Mouse (Mus musculus) MEL (cell line): ENCODE measurements around the gene Tprg. TPM values are rescaled to one million over a fixed set of nuclear protein-coding genes. Genes with fewer than 3 reads are reported as not detected.

Source experiments
- DNase-seq: peaks from one replicate; pipeline ENCODE4 v3.0.0; 2011; ENCODE audit warnings: low read depth, low spot score
- H3K27ac ChIP-seq: 2 replicates; pipeline ENCODE4 v1.5.1; 2012; ENCODE audit warnings: low read depth, mild to moderate bottlenecking, control low read depth, low read length, moderate library complexity; ENCODE audit not compliant: control insufficient read depth
- H3K27me3 ChIP-seq, 2 experiments: fragments of 150-350 bp in 1 of 2; sonication (generic) in 1 of 2; 2 replicates each; pipeline ENCODE4 v1.6.1; 2012; ENCODE audit warnings: low read length in 2 of 2, mild to moderate bottlenecking in 2 of 2, improper control_type of control experiment in 1 of 2, moderate library complexity in 1 of 2; ENCODE audit not compliant: insufficient read depth in 2 of 2, control insufficient read depth in 1 of 2
- H3K36me3 ChIP-seq, 2 experiments: 2 replicates each; pipeline ENCODE4 v1.6.1; 2012 to 2014; ENCODE audit warnings: low read length in 2 of 2, improper control_type of control experiment in 1 of 2, inconsistent platforms in 1 of 2, mild to moderate bottlenecking in 1 of 2; ENCODE audit not compliant: insufficient read depth in 2 of 2, control insufficient read depth in 1 of 2
- H3K4me1 ChIP-seq, 2 experiments: fragments of 150-350 bp in 1 of 2; sonication (generic) in 1 of 2; 2 replicates each; pipeline ENCODE4 v1.6.1; 2012; ENCODE audit warnings: low read length in 2 of 2, improper control_type of control experiment in 1 of 2, mild to moderate bottlenecking in 1 of 2; ENCODE audit not compliant: insufficient read depth in 2 of 2, control insufficient read depth in 1 of 2
- H3K4me3 ChIP-seq, 2 experiments: fragments of 150-350 bp in 1 of 2; sonication (generic) in 1 of 2; 2 replicates each; pipeline ENCODE4 v1.5.1; 2012; ENCODE audit warnings: low read depth in 2 of 2, low read length in 2 of 2, mild to moderate bottlenecking in 2 of 2, moderate library complexity in 2 of 2, control low read depth in 1 of 2, improper control_type of control experiment in 1 of 2; ENCODE audit not compliant: control insufficient read depth in 1 of 2, insufficient read depth in 1 of 2
- H3K79me2 ChIP-seq: 2 replicates; pipeline ENCODE4 v1.6.1; 2012; ENCODE audit warnings: mild to moderate bottlenecking, low read length, moderate library complexity; ENCODE audit not compliant: control insufficient read depth, poor library complexity, insufficient read depth
- H3K9ac ChIP-seq: 2 replicates; pipeline ENCODE4 v1.6.1; 2012; ENCODE audit warnings: low read depth, mild to moderate bottlenecking, control low read depth, low read length, moderate library complexity; ENCODE audit not compliant: control insufficient read depth, poor library complexity, severe bottlenecking
- H3K9me3 ChIP-seq: fragments of 150-350 bp; sonication (generic); replicated peaks from 2 replicates; pipeline ENCODE4 v1.6.1; 2012; ENCODE audit warnings: mild to moderate bottlenecking, low read length, improper control_type of control experiment, moderate library complexity; ENCODE audit not compliant: insufficient read depth
- CHD1 ChIP-seq: IDR thresholded peaks from 2 replicates; pipeline ENCODE4 v1.6.1; 2012; ENCODE audit warnings: low read depth, mild to moderate bottlenecking, inconsistent platforms, low read length, improper control_type of control experiment
- CHD2 ChIP-seq: IDR thresholded peaks from 2 replicates; pipeline ENCODE4 v1.6.1; 2011; ENCODE audit warnings: low read length, improper control_type of control experiment
- E2F4 ChIP-seq: IDR thresholded peaks from 2 replicates; pipeline ENCODE4 v1.6.1; 2011; ENCODE audit warnings: low read depth, low read length, improper control_type of control experiment, borderline replicate concordance
- ELF1 ChIP-seq: IDR thresholded peaks from 2 replicates; pipeline ENCODE4 v1.6.1; 2014; ENCODE audit warnings: low read depth, mild to moderate bottlenecking, inconsistent platforms, low read length, improper control_type of control experiment, moderate library complexity
- EP300 ChIP-seq, 2 experiments: IDR thresholded peaks; 2 replicates each; pipeline ENCODE4 v1.6.1; 2011; ENCODE audit warnings: improper control_type of control experiment in 2 of 2, low read length in 2 of 2, low read depth in 1 of 2, mild to moderate bottlenecking in 1 of 2
- GABPA ChIP-seq: IDR thresholded peaks from 2 replicates; pipeline ENCODE4 v1.6.1; 2012; ENCODE audit warnings: low read depth, mild to moderate bottlenecking, inconsistent platforms, low read length, improper control_type of control experiment, moderate library complexity
- HCFC1 ChIP-seq: IDR thresholded peaks from 2 replicates; pipeline ENCODE4 v1.6.1; 2012; ENCODE audit warnings: low read depth, mild to moderate bottlenecking, inconsistent platforms, low read length, improper control_type of control experiment, moderate library complexity
- JUND ChIP-seq: IDR thresholded peaks from 2 replicates; pipeline ENCODE4 v1.6.1; 2011; ENCODE audit warnings: low read depth, mild to moderate bottlenecking, improper control_type of control experiment, low read length
- MAFK ChIP-seq: IDR thresholded peaks from 2 replicates; pipeline ENCODE4 v1.6.1; 2011; ENCODE audit warnings: low read depth, mild to moderate bottlenecking, low read length, improper control_type of control experiment, borderline replicate concordance
- MYB ChIP-seq: IDR thresholded peaks from 2 replicates; pipeline ENCODE4 v1.6.1; 2011; ENCODE audit warnings: mild to moderate bottlenecking, low read depth, low read length, improper control_type of control experiment
- MYC ChIP-seq: IDR thresholded peaks from 2 replicates; pipeline ENCODE4 v1.6.1; 2011; ENCODE audit warnings: low read depth, mild to moderate bottlenecking, low read length, improper control_type of control experiment, moderate library complexity
- NELFE ChIP-seq: IDR thresholded peaks from 2 replicates; pipeline ENCODE4 v1.6.1; 2011; ENCODE audit warnings: low read depth, low read length, improper control_type of control experiment
- NRF1 ChIP-seq: IDR thresholded peaks from 2 replicates; pipeline ENCODE4 v1.6.1; 2014; ENCODE audit warnings: low read depth, mild to moderate bottlenecking, inconsistent platforms, low read length, improper control_type of control experiment, moderate library complexity; ENCODE audit not compliant: poor library complexity, insufficient read depth, severe bottlenecking
- POLR2A ChIP-seq, 2 experiments: IDR thresholded peaks; 2 replicates each; pipeline ENCODE4 v1.6.1; 2011 to 2012; ENCODE audit warnings: low read length in 2 of 2, mild to moderate bottlenecking in 2 of 2, control low read depth in 1 of 2, improper control_type of control experiment in 1 of 2, low read depth in 1 of 2, moderate library complexity in 1 of 2; ENCODE audit not compliant: control insufficient read depth in 1 of 2, insufficient read depth in 1 of 2, poor library complexity in 1 of 2
- POLR2AphosphoS5 ChIP-seq: IDR thresholded peaks from 2 replicates; pipeline ENCODE4 v1.6.1; 2012; ENCODE audit warnings: low read depth, borderline replicate concordance, mild to moderate bottlenecking, inconsistent platforms, low read length, moderate library complexity, mixed read lengths
- RAD21 ChIP-seq: IDR thresholded peaks from 2 replicates; pipeline ENCODE4 v1.6.1; 2011; ENCODE audit warnings: mild to moderate bottlenecking, low read depth, low read length, improper control_type of control experiment
- RCOR1 ChIP-seq: IDR thresholded peaks from 2 replicates; pipeline ENCODE4 v1.6.1; 2012; ENCODE audit warnings: low read depth, mild to moderate bottlenecking, inconsistent platforms, low read length, improper control_type of control experiment
- SMC3 ChIP-seq: IDR thresholded peaks from 2 replicates; pipeline ENCODE4 v1.6.1; 2011; ENCODE audit warnings: low read depth, low read length, improper control_type of control experiment
- TCF12 ChIP-seq: IDR thresholded peaks from 2 replicates; pipeline ENCODE4 v1.6.1; 2014; ENCODE audit warnings: low read depth, mild to moderate bottlenecking, inconsistent platforms, low read length, improper control_type of control experiment, moderate library complexity
- UBTF ChIP-seq: IDR thresholded peaks from 2 replicates; pipeline ENCODE4 v1.6.1; 2012; ENCODE audit warnings: low read depth, mild to moderate bottlenecking, inconsistent platforms, low read length, improper control_type of control experiment, moderate library complexity, borderline replicate concordance; ENCODE audit not compliant: insufficient read depth
- USF1 ChIP-seq: IDR thresholded peaks from 2 replicates; pipeline ENCODE4 v1.6.1; 2014; ENCODE audit warnings: low read depth, mild to moderate bottlenecking, inconsistent platforms, low read length, improper control_type of control experiment, moderate library complexity
- USF2 ChIP-seq, 2 experiments: IDR thresholded peaks; 2 replicates each; pipeline ENCODE4 v1.6.1; 2011 to 2012; ENCODE audit warnings: improper control_type of control experiment in 2 of 2, low read length in 2 of 2, borderline replicate concordance in 1 of 2, inconsistent platforms in 1 of 2, low read depth in 1 of 2, mild to moderate bottlenecking in 1 of 2; ENCODE audit not compliant: insufficient read depth in 1 of 2
- ZKSCAN1 ChIP-seq: IDR thresholded peaks from 2 replicates; pipeline ENCODE4 v1.6.1; 2012; ENCODE audit warnings: low read depth, mild to moderate bottlenecking, inconsistent platforms, low read length, improper control_type of control experiment, moderate library complexity
- ZMIZ1 ChIP-seq: IDR thresholded peaks from 2 replicates; pipeline ENCODE4 v1.6.1; 2012; ENCODE audit warnings: low read depth, mild to moderate bottlenecking, inconsistent platforms, low read length, improper control_type of control experiment, moderate library complexity
- polyA plus RNA-seq, 2 experiments: library from polyadenylated mRNA; stranded (reverse) in 1 of 2; unstranded in 1 of 2; fragments of >175 nt in 1 of 2; fragments of >200 nt in 1 of 2; gene quantifications; 2 replicates each; pipeline versions ENCODE4 v1.2.1 to v1.2.4; 2012; ENCODE audit warnings: low replicate concordance in 2 of 2, low read depth in 1 of 2; ENCODE audit not compliant: insufficient read length in 2 of 2, insufficient read depth in 1 of 2, missing spikeins in 1 of 2
- total RNA-seq: library from RNA; depleted of rRNA; stranded (reverse); fragments of 300-350 nt; gene quantifications from 2 replicates; pipeline ENCODE4 v1.2.3, GENCODE M21; 2012; rRNA removed

Gene Tprg
- total RNA-seq (not detected in 2 replicates), polyA plus RNA-seq (not detected)

GRCm38 (mm10) chr16:25286517-25286916, at the start of gene Tprg:
Gene Tprg (plus strand): TSS chr16:25286817.
- H3K27ac ChIP-seq: no peak within 1 kb of the TSS
- H3K27me3 ChIP-seq: no peaks in the 10 kb centered on the region
- H3K9ac ChIP-seq: no peak within 1 kb of the TSS
- DNase-seq: no peak
- H3K4me3 ChIP-seq: no peak within 1 kb of the TSS
- TF ChIP-seq ZMIZ1 (no peak), CHD2 (no peak), NRF1 (no peak), RCOR1 (no peak), MAFK (no peak), NELFE (no peak), TCF12 (no peak), HCFC1 (no peak), E2F4 (no peak), POLR2AphosphoS5 (no peak)
- H3K36me3 ChIP-seq: no peaks in the 10 kb centered on the region
- H3K4me1 ChIP-seq: no peaks in the 10 kb centered on the region
- no peaks in the 10 kb centered on the region for H3K9me3 ChIP-seq
- no peaks in the 10 kb centered on the region for H3K79me2 ChIP-seq

- TF ChIP-seq GABPA (no peak), SMC3 (no peak), RCOR1 (no peak), USF1 (no peak)
- no peak overlapping the region for H3K9ac ChIP-seq
- no peak for DNase-seq
- peaks cover 0 to 1% of the 10 kb centered on the region in 2 experiments; a peak in 2 of 4 replicates for H3K27me3 ChIP-seq
- no peaks in the 10 kb centered on the region for H3K9me3 ChIP-seq
- no peaks in the 10 kb centered on the region for H3K4me1 ChIP-seq
- no peaks in the 10 kb centered on the region for H3K36me3 ChIP-seq
- H3K79me2 ChIP-seq: no peaks in the 10 kb centered on the region
- H3K27ac ChIP-seq: no peak overlapping the region
- H3K4me3 ChIP-seq: no peak overlapping the region
These were observed 48.2 kb upstream of the Tprg start for GRCm38 (mm10) chr16:25238274-25239050.

GRCm38 (mm10) chr16:25248889-25249288, 37.7 kb upstream of the Tprg start:
- H3K4me1 ChIP-seq: no peaks in the 10 kb centered on the region
- H3K27ac ChIP-seq: no peak overlapping the region
- H3K36me3 ChIP-seq: no peaks in the 10 kb centered on the region
- no peaks in the 10 kb centered on the region for H3K79me2 ChIP-seq
- H3K4me3 ChIP-seq: no peak overlapping the region
- no peak for TF ChIP-seq MYB
- TF ChIP-seq RCOR1: no peak
- no peak for TF ChIP-seq UBTF
- TF ChIP-seq GABPA: no peak
- no peak for TF ChIP-seq ELF1
- no peak for TF ChIP-seq POLR2AphosphoS5
- TF ChIP-seq EP300 (IDR thresholded peaks at IDR 0.05; ENCODE audit: low read depth in 1 of 2, low read length in 2 of 2): no peak
- no peak for TF ChIP-seq ZKSCAN1
- no peak for TF ChIP-seq MYC
- TF ChIP-seq ZMIZ1: no peak
- no peak for TF ChIP-seq USF2 (IDR thresholded peaks at IDR 0.05; ENCODE audit: borderline replicate concordance in 1 of 2, insufficient read depth in 1 of 2, low read depth in 1 of 2, low read length in 2 of 2)
- TF ChIP-seq RAD21: no peak
- TF ChIP-seq JUND: no peak
- TF ChIP-seq POLR2A (IDR thresholded peaks at IDR 0.05; ENCODE audit: control insufficient read depth in 1 of 2, insufficient read depth in 1 of 2, low read depth in 1 of 2, low read length in 2 of 2, poor library complexity in 1 of 2): no peak
- no peak for TF ChIP-seq CHD1
- TF ChIP-seq, all 39 proteins: peak for 0
- DNase-seq: no peak
- Histone ChIP-seq H3K9ac (no peak overlapping the region), H3K27me3 (no peaks in the 10 kb centered on the region), H3K9me3 (no peaks in the 10 kb centered on the region)
